Mouse (Mus musculus) lung, postnatal 4 days (tissue): Measurements from ENCODE around the gene Tvp23b.

Experiments
- DNase-seq, 2 experiments: peaks; one replicate each; pipeline ENCODE4 v3.0.0; 2021

Gene Tvp23b

DNA sequence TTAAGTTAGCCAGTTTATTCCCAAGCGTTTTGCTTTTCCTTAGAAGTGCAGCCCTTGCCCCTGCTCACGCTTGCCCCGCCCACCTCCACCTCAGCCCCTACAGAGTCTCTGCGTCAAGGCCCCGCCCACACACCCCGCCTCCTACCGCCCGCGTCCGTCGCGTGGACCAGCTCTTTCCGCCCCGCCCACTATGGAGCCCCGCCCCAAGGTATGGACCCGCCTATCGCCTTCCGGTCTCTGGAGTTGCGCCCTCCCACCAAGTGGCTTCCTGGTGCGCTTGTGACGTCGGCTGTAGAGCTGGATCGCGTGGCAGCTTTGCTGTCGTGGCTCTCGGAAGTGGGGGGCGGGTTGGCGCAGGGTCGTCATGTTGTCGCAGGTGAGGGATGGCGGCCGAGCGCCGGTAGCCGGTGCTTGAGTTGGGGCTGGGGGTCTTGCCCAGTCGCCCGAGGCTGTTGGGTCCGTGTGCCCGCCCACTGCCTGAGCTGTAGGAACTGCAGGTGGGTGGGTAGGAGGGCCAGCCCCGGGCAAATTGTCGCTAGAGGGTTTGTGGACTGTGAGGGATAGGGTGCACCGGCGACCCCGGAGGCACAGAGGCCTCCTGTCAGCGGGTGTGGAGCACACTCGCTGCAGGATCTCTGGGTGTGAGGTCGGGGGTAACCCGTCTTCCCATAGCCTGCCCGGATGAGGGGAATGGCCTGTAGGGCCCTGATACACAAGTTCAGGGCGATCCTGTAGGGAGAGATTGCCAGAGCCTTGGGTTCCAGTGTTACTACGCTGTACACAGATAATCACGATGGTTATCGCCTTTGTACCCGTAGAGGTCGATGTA is at the start of gene Tvp23b:
Tvp23b (plus strand) TSS at position 236 of the 829 bp plus-strand sequence.
- peak; percentile 98 to 99 for DNase-seq

DNA sequence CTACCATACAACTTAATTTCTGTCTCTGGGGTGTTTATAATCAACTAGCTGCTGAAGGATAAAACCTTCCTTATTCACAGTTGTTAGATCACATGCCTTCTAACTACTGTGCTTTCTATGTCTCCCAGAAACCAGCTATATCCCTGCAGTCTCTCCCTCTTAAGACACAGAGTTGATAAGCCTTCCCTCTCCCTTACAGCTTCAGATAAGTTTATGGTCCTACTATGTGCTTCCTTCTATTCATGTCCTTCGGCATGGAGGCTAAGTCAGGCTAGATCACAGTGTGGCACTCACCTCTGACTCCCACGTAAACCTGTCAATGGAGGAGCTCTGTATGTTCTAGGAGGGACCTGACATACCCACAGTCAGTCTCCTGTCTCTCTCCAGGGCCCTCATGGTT is 48.9 kb upstream of the Tvp23b start:
- DNase-seq: no peak

DNA sequence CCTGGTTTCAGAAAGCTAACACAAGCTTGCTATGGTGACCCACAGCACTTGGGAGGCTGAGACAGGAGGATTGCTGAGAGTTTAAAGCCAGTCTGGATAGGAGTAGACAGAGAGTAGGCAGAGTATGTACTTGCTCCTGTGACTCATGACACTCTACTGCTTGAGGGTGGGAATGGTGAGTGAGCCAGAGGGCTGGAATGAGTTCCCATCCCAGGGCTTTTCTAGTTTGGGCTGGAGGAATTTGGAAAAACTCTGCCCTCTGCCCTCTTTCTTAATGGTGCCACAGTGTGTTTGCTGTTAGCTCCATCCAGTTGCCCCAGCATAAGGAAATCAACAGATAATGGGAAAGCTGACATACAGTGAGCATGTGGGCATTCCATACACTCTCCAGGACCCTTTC is 47.3 kb upstream of the Tvp23b start:
- DNase-seq: no peak

DNA sequence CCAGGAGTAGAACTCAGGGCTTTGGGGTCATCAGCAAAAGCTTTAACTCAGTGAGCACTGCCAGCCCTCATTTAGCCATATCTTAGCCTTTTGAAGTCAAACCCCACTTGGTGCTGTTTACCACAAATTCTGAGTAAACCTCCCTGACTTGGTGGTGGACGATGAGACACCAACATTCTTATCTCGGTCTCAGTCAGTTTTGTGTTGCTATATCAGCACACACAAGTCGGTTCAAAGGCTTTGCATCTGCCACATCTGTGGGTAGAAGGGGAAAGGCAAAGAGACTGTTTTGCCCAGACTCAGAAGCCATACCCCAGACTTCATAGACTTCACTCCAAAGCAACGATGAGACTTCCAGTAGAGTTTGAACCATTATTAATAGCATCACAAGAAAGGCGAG is 34.7 kb upstream of the Tvp23b start:
- no peak for DNase-seq

DNA sequence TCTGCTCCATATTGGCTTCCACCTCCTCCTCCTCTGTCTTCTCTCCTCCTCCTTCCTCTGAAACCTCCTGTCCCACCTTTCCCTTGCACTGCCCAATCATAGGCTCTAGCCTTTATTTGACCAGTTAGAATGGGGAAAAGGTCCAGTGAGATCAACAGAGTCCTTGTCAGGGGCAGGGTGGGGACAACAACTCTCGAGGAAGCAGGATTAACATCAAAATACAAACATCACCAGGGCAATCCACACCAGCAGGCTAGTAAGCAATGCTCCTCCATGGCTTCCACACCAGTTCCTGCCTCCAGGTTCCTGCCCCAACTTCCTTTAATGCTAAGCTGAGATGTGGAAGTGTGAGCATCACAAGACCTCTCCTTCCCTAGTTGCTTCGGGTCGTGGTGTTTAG is 33.5 kb upstream of the Tvp23b start:
- no peak for DNase-seq

DNA sequence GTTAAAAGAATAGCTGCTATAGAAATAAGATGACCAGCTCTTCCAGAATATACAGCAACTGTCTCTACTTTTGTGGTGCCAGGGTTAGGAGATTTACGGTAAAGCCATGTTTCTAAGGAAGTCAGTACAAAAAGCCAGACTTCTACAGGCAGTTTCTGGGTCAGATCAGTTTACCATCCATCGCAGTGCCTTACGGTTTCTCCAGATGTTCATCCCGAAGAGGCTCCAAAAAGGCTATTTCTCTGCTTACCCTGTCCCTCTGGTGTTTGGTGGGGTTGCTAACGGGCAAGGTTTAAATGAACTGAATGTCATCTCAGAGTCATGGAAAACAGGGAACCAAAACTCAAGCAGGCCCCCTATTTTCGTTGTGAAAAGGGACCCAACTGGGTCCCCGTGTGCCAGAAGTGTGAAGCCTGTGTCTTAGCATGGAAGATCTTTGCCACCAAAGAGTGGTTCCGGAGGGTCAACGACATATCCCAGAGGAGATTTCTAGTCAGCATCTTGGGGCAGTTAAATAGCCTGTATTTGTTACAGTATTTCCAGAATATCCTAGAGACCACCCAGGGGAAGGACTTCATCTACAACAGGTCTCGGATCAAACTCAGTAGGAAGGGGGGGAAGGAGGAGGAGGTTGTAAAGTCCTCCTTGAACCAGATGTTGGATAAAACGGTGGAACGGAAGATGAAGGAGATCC is 32.1 kb upstream of the Tvp23b start, which contains the start of gene Fbxw10:
Fbxw10 (plus strand) TSS at position 109 of the 694 bp plus-strand sequence.
- peak in 1 of 2 experiments; percentile 18 for DNase-seq

DNA sequence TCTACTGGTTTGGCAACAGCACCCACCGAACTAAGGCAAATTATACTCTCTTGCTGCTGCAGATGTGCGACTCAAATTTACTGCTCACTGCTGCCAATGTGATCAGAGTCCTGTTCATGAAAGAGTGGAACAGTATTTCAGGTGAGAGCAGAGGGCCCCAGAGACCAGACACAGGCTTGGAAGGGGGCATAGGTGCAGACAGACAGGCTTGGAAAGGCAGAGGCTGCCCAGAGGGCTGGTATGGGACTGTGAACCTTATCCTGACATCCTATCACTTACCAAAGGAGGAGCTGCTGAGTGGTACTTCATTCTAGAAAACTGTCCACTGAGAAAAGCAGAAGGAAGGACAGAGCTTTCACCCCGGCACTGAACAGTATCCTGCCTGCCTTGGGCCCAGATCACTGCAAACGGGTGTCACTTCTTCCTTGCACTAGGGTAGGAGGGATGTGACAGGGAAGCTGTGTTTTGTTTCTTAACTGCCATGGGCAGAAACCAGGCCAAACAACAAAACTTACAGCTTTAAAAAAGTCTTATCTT is 31.5 kb upstream of the Tvp23b start:
- DNase-seq: no peak

DNA sequence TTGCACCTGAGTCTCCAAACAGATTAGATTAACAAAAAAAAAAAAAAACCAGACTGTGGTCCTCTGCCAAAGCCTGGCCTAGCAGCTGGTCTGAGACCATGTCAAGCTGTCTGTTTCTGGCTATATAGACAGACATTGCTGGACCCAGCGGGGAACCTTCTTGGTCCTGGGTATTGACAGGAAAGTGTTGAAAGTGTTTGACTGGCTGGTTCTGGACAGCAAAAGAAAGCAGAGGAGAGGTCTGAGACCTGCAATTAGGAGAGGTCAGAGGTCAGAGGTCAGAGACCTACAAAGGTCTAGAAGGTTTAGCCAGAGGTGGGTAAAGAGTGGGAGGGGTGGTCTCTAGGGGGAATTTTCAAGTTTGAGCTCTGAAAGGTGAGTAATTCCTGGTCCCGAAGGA is 31.0 kb upstream of the Tvp23b start:
- no peak for DNase-seq

DNA sequence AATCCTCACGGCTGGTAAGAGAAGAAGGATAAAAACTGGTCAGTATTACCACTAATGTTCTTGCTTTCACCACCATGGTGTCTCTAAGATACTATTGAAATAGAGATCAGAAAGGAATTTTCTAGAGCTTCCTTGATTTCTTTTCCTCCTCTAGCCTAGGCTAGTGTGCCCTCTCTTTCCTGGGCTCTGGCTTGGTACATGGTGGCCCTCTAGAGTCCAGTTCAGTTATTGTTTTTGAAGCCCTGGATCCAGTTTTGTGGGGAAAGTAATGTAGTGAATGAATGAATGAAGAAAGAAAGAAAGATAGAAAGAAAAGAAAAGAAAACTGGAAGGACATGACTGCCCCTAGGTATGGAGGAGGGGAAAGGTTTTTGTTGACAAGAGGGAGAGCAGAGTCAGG is 28.1 kb upstream of the Tvp23b start:
- peak in 1 of 2 experiments; percentile 30 for DNase-seq

DNA sequence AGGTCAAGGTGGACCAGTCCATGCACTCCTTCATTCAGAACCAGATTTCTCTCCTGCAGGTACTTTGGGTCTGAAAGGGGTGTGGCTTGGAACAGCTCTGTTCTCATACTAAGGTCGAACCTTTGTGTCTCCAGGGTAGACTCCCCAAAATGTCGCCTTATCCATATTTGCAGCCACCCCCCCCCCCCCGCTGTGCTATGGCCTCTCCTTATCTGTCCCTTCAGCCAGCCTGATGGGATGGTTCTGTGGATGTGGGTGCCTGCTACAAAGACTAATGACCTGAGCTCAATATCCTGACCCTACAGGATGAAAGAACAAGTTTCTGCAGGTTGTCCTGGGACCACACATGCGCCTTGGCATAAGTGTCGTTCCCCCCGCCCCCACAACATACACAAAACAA is 25.9 kb upstream of the Tvp23b start:
- no peak for DNase-seq

DNA sequence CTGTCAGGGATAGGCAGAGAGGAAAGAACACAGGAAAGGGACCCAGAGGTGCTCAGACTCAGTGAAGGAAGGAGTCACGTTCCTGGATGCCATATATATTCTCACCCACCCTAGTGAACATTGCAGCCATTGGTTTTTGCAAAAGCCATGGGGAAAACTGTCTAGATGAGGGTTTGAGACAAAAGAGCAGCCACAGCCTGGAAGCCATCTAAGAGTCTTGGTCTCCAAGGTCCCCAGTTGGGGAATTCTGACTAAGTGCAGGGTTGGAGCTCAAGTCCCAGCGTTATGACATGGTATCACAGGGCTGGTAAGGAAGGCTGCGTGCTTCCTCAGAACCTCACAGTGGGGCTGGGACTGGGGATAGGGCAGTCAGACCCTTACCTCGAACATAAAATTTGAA is 13.7 kb upstream of the Tvp23b start:
- DNase-seq: no peak

DNA sequence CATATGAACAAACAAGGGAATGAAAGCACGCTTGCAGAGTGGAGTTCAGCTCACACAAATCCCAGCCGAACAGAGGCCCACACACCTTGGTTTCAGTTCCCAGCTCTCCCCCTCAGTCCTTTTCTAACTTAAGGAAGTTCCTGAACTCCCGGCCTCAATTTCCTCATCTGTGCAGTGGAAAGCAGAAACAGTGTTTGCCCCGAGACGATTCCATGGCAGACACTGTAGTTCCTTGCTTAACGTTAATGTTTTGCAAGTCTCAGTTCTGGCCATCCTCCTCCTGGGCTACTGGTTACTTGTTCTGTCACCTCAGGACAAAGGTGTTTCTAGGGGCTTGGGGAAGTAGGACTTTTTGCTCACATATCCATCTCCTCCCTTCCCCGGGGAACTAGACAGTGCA is 12.6 kb upstream of the Tvp23b start:
- no peak for DNase-seq

DNA sequence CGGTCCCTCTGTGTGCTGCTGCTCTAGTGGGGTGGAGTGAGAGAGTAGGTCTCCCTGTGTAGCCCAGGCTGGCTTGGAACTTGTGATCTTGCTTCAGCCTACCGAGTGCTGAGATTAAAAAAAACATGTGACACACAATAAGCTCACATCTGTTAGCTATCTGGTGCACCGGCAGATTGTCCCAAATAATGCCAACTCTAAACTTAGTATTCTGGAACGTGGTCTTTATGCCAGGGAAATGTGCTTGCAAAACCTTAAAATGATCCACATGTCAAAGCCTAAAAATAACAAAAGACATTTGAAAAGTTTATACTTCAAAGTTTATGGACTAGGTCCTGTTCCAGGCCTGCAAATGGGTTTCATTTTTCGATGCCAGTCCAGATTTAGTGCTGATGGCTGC is 10.1 kb upstream of the Tvp23b start:
- no peak for DNase-seq

DNA sequence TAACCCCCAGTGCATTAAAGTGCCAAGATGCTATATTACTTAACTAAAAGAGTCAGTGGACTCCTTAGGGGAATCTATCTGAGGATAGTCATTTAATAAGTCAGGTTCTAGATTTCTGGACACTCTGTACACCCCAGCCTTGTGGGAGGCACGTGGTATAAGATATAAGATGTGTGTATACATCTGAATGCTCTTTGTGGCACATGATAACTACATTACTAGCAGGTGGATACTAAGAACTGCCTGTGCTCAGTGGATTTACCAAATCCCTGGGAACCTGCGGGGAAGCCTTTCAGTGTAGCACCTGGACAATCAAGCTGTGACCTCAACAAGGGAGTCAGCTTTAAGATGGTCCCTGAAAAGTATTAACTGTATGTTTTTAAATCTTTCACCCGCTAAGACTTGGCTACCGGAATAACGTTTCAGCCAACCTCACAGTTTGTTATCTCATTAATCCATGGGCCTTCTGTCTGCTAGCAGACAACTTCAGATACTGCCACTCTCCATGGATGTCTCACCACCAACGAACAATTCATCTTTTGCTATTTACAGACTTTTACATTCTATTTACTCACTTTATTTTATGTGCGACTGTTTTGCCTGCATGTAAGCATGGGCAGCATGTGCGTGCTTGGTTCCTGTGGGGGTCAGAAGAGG is 9.4 kb upstream of the Tvp23b start:
- no peak for DNase-seq

DNA sequence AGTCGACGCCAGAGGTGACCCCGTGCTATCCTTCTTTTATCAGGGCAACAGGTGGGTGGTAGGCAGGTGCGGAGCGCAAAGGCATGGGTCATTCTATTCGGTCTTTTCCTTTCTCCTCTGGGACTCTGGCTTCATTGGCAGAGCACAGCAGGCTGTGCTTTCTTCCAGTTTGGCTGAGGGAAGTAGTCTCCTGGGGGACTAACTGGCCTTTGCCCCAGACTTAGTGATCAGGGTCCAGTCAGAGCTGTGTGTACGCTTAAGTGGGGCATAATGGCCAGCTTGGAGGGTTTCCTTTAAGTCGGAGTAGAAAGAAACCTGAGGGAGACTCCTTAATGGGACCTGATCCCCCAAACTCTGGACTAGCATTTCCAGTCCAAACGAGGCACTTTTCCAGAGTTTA is 5.8 kb upstream of the Tvp23b start:
- DNase-seq: no peak

DNA sequence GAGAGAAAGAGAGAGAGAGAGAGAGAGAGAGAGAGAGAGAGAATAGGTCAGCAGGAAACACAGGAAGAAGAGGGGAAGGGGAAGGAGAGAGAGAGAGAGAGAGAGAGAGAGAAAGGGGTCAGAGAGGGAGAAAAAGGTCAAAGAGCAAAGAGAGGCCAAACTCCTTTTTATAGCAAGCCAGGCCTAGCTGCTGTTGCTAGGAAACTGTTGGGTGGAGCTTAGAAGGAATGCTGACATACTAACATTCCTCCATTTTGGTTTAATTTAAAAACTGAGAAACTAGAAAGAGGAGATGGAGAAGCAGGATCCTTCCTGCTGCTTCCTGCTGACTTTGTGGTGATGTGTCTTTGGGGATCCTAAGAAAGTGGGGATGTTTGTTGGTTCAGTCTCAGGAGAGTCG is 3.6 kb upstream of the Tvp23b start:
- DNase-seq: no peak

DNA sequence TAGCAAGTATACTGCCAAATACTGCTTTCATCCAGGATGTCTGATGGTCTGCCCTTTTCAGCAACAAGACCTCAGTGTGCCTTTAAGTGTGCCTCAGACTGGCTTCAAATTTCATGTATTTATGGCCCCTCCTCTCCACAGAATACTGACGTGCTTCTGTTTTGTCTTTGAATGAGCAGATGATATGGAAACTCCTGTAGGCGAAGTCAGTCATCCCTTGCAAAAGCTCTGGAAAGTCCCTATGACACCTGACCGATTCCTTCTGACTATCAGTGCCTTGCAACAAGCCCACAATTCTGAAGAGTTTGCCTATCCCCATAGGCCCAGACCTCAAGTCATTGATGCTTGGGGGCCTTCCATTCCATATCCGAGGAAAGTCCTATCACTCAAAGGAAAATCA is 2.8 kb upstream of the Tvp23b start:
- no peak for DNase-seq

DNA sequence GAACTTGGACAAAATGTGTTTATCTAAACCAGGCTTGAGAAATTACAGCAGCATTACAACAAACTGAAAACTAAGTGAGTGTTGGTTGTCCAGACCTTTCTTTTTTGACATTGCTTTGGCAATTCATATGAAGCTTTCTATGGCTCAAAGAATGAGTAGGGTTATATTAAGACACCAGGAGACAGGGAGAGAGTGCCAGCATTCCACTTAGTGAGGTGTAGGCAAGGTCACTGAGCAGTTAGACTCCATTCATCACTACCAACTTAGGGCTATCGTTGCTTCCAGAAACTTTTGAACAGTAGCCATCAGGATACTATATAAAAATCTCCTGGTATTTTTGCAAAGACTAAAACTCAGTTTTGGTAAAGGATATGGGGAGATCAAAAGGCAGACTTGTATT is 1.9 kb upstream of the Tvp23b start:
- no peak for DNase-seq

DNA sequence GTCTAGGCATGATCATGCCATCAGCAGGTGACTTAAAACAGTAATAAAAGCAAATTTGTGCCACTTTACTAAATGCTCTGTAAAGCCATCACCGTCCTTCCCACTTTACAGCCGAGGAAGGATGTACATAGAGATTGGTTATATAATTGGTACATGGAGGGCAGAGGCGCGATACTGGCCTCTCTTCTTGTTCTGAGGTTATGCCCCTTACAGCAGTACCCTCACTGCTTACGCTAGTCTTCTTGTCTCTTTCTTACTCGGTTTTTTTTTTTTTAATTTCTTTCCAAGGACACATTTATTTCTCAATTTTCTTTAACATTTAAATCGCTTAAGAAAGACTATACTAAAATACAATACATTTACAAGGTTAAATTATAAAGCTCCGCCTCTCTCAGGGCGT is 527 bp upstream of the Tvp23b start:
- DNase-seq: no peak

DNA sequence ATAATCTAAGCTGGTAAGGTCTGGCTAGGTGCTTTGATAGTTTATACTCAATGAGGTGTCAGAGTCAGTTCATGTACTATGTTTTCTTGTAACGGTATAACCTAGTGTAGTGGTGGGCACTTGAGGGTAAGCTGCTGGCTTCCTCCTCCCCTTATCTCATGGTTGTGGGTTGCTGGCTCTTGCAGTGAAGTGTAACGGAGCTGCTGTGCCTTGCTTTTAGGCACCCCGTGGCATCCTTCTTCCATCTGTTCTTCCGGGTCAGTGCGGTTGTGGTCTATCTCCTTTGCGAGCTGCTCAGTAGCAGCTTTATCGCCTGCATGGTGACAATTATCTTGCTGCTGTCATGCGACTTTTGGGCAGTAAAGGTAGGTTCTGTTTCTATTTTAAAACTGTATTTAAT is 4.2 kb downstream of the Tvp23b start:
- DNase-seq: no peak

DNA sequence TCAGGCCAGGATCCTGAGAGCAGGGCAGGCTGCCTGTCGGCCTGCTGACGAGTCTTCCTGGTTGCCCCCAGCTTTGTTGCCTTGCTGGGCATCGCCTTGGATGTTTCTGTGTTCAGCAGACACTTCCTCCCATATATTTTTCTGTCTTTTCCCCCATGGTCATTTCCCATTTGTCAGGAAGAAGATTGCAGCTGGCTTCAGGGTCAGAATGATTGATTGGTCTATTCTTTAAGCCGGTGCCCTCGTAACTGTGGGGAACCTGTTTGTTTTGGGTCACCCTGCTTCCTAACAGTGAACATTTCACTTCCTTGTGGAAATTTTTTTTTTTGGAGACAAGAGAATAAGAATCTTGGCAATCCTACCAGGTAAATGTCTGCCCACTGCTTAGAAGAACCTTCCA is 6.1 kb downstream of the Tvp23b start:
- no peak for DNase-seq

DNA sequence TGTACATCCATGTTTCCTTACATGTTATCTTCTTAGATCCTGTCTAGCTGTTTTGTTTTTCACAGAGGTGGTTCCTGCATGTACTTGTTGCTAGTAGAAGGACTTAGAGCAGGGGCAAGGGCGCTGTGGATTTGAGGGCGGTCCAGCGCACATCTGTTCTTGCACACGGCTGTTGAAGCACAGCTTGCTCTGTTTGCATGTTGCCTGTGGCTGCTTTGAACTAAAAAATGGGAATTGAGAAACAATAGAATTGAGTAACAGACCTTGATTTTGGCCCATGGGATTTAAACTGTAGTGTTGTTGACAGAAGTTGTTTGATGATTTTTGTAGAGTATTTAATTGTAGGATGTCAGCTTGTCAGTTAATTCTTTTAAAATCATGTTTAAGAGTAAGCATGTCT is 11.5 kb downstream of the Tvp23b start:
- peak in 1 of 2 experiments; percentile 66 for DNase-seq

DNA sequence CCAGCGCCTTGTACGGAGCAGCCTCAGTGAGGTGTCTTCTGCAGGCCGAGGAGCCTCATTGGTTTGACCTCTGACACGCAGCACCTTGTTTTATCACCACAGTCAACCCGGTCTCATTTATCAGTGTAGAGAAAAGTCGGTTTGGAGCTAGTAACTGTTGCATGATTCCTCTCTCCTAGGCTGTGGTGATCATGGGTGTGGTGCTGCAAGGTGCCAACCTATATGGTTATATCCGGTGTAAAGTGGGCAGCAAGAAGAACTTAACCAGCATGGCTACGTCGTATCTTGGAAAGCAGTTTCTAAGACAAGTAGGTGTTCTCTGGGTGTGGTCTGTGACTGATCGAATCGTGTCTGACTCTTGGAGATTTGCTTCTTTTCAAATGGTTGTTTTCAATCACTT is 12.5 kb downstream of the Tvp23b start:
- DNase-seq: no peak
